11 mouse cellular contexts compared by ENCODE assay signal in the genomic region with DNA sequence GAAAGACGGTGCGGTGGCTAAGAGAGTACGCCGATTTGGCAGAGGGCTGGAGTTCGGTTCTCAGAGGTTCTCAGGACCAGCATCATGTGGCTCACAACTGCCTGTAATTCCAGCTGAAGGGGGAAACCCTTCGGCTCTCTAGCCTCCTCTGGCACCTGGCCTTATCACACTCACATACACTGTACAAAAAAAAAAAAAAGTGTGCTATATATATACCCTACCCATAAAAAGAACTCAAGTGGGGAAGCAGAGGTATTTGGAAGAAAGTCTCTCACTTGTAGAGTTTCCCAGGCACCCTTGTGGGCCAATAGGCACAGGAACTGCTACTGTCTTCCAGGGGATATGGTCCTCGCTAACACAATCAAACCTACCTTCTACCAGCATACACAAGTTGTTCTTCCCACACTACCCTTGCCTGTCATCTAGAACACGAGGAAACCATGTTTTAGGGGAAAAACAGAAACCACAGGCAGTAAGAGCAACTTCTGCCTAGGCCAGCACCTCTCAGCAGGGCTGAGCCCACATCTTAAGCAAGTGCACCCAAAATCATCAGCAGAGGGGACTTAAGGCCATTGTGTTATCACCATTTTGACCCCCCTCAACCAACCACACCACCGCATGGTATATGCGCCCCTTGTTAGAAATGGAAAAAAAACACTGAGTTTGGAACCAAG. TPM values are rescaled to one million over a fixed set of nuclear protein-coding genes. Genes with fewer than 3 reads are reported as not detected.
DNase-seq lines count a peak whose midpoint lies in the region; ATAC-seq and TF ChIP-seq lines count a peak whose summit lies in the region.
"Had no signal": no experiment of that assay in that cellular context is flagged by ENCODE, and none has a peak within 500 bp of the region (broad histone marks: within the 10 kb centered on the region; RNA-seq: fewer than 3 reads in every experiment).

No protein-coding gene starts in this region.

- H3K36me3 ChIP-seq in forebrain, embryonic 10.5 days (replicated peaks), result peaks cover 17% of the 10 kb centered on the region
- no peaks in the 10 kb centered on the region for H3K36me3 ChIP-seq in forebrain, postnatal 0 days (ENCODE audit: insufficient read depth)
- no peaks in the 10 kb centered on the region for H3K36me3 ChIP-seq in kidney, postnatal 0 days (ENCODE audit: insufficient read depth, low read length)
- H3K36me3 ChIP-seq in MEL (ENCODE audit: control insufficient read depth in 1 of 2, insufficient read depth in 2 of 2, low read length in 2 of 2), result peaks cover 0 to 61% of the 10 kb centered on the region in 2 experiments; a peak in 2 of 4 replicates
- H3K36me3 ChIP-seq in liver, embryonic 11.5 days (ENCODE audit: control insufficient read depth, insufficient read depth, low read length), result no peaks in the 10 kb centered on the region; the same call in 1 of the 2 replicates

- H3K4me1 ChIP-seq in forebrain, embryonic 10.5 days, result peaks cover 82% of the 10 kb centered on the region
- peaks cover 16% of the 10 kb centered on the region for H3K4me1 ChIP-seq in forebrain, postnatal 0 days (ENCODE audit: insufficient read depth)
- peaks cover 61% of the 10 kb centered on the region for H3K4me1 ChIP-seq in kidney, postnatal 0 days (replicated peaks; ENCODE audit: insufficient read depth, low read length)
- H3K4me1 ChIP-seq in MEL (ENCODE audit: control insufficient read depth in 1 of 2, insufficient read depth in 2 of 2, low read length in 2 of 2), result peaks cover 17 to 61% of the 10 kb centered on the region in 2 experiments
- H3K4me1 ChIP-seq in liver, embryonic 11.5 days (replicated peaks; ENCODE audit: control insufficient read depth, insufficient read depth, low read length), result peaks cover 84% of the 10 kb centered on the region

- no peaks in the 10 kb centered on the region for H3K9me3 ChIP-seq in forebrain, embryonic 10.5 days
- H3K9me3 ChIP-seq in forebrain, postnatal 0 days (ENCODE audit: low read length), result no peaks in the 10 kb centered on the region
- no peaks in the 10 kb centered on the region for H3K9me3 ChIP-seq in kidney, postnatal 0 days (replicated peaks; ENCODE audit: low read length)
- no peaks in the 10 kb centered on the region for H3K9me3 ChIP-seq in MEL (replicated peaks; ENCODE audit: insufficient read depth, low read length)
- H3K9me3 ChIP-seq in liver, embryonic 11.5 days (ENCODE audit: control insufficient read depth, low read length), result no peaks in the 10 kb centered on the region

- H3K9ac ChIP-seq in forebrain, postnatal 0 days, result no peak overlapping the region
- no peak overlapping the region for H3K9ac ChIP-seq in kidney, postnatal 0 days (ENCODE audit: low read depth, low read length)
- 0 out of 2 replicates have a peak overlapping the region, but pooled peaks have one; percentile 5 for H3K9ac ChIP-seq in MEL (ENCODE audit: control insufficient read depth, low read depth, low read length, poor library complexity, severe bottlenecking)
- no peak overlapping the region for H3K9ac ChIP-seq in liver, embryonic 11.5 days (ENCODE audit: low read depth, low read length)

- H3K79me2 ChIP-seq in MEL (ENCODE audit: control insufficient read depth, insufficient read depth, low read length, poor library complexity), result peaks cover 85% of the 10 kb centered on the region

- WGBS in forebrain, embryonic 10.5 days, result 74% methylated on average over 10 of the region's 10 CpGs
- 79% methylated on average over 10 of the region's 10 CpGs for WGBS in forebrain, postnatal 0 days
- 51% methylated on average over 10 of the region's 10 CpGs for WGBS in kidney, postnatal 0 days
- WGBS in liver, embryonic 11.5 days, result 50% methylated on average over 10 of the region's 10 CpGs

- no peak for DNase-seq in forebrain, embryonic 10.5 days (ENCODE audit: extremely low spot score, low spot score)
- no peak for DNase-seq in forebrain, postnatal 0 days
- DNase-seq in kidney, postnatal 0 days (ENCODE audit: low spot score), result no peak
- no peak for DNase-seq in kidney, adult 11 months
- no peak for DNase-seq in MEL (ENCODE audit: low read depth, low spot score)
- no peak for DNase-seq in liver, embryonic 11.5 days (ENCODE audit: low spot score)
- DNase-seq in T-cell, adult 2 months (ENCODE audit: low spot score), result no peak
- DNase-seq: cerebellum, postnatal 10 days; right cerebral cortex, postnatal 4 days had no signal

- no peak for ATAC-seq in forebrain, postnatal 0 days
- no peak for ATAC-seq in kidney, postnatal 0 days (replicated peaks; ENCODE audit: low FRiP score, low read depth)
- no peak for ATAC-seq in liver, embryonic 11.5 days (replicated peaks; ENCODE audit: low FRiP score)
- ATAC-seq in monocyte, adult 5-6 weeks (replicated peaks; ENCODE audit: insufficient number of reproducible peaks, low FRiP score, low TSS enrichment, poor library complexity, severe bottlenecking), result no peak

- no peak for TF ChIP-seq CTCF in forebrain, postnatal 0 days (IDR thresholded peaks at IDR 0.05; ENCODE audit: low read depth)
- no peak for TF ChIP-seq CTCF in kidney, postnatal 0 days (IDR thresholded peaks at IDR 0.05; ENCODE audit: low read depth)
- no peak for TF ChIP-seq CTCF in MEL (IDR thresholded peaks at IDR 0.05 in 2 of 3, conservative IDR thresholded peaks at IDR 0.05 in 1 of 3; ENCODE audit: control insufficient read depth in 1 of 3, insufficient read depth in 1 of 3, low read depth in 2 of 3, low read length in 3 of 3, poor library complexity in 1 of 3, severe bottlenecking in 1 of 3)

- TF ChIP-seq EP300 in MEL (IDR thresholded peaks at IDR 0.05; ENCODE audit: low read depth in 1 of 2, low read length in 2 of 2), result no peak

- H3K27me3 ChIP-seq in forebrain, embryonic 10.5 days (ENCODE audit: poor library complexity, severe bottlenecking), result no peaks in the 10 kb centered on the region
- no peaks in the 10 kb centered on the region for H3K27me3 ChIP-seq in forebrain, postnatal 0 days (ENCODE audit: insufficient read depth, low read length)
- H3K27me3 ChIP-seq in kidney, postnatal 0 days (ENCODE audit: insufficient read depth, low read length), result no peaks in the 10 kb centered on the region
- H3K27me3 ChIP-seq in MEL (ENCODE audit: control insufficient read depth in 1 of 2, insufficient read depth in 2 of 2, low read length in 2 of 2), result no peaks in the 10 kb centered on the region
- H3K27me3 ChIP-seq in liver, embryonic 11.5 days (replicated peaks; ENCODE audit: control insufficient read depth, insufficient read depth, low read length), result no peaks in the 10 kb centered on the region

- peak overlapping the region; percentile 90; the same call in 1 of the 2 replicates for H3K27ac ChIP-seq in forebrain, embryonic 10.5 days
- H3K27ac ChIP-seq in forebrain, postnatal 0 days (ENCODE audit: low read depth, low read length), result no peak overlapping the region
- peak overlapping the region; percentile 79 for H3K27ac ChIP-seq in kidney, postnatal 0 days
- H3K27ac ChIP-seq in MEL (ENCODE audit: control insufficient read depth, low read depth, low read length), result no peak overlapping the region
- peak overlapping the region; percentile 81 for H3K27ac ChIP-seq in liver, embryonic 11.5 days (ENCODE audit: low read depth, low read length)

- H3K4me2 ChIP-seq in forebrain, postnatal 0 days (ENCODE audit: low read depth), result no peak overlapping the region
- H3K4me2 ChIP-seq in kidney, postnatal 0 days (ENCODE audit: low read length), result peak overlapping the region; percentile 96
- H3K4me2 ChIP-seq in liver, embryonic 11.5 days, result peak overlapping the region; percentile 99
- H3K4me2 ChIP-seq: midbrain, embryonic 11.5 days had no signal

- TF ChIP-seq POLR2A in MEL (IDR thresholded peaks at IDR 0.05; ENCODE audit: control insufficient read depth in 1 of 2, insufficient read depth in 1 of 2, low read depth in 1 of 2, low read length in 2 of 2, poor library complexity in 1 of 2), result no peak

- TF ChIP-seq RAD21 in MEL (IDR thresholded peaks at IDR 0.05; ENCODE audit: low read depth, low read length), result no peak

- H3K4me3 ChIP-seq in forebrain, embryonic 10.5 days, result peak overlapping the region; percentile 90; the same call in 1 of the 2 replicates
- H3K4me3 ChIP-seq in forebrain, postnatal 0 days (ENCODE audit: low read depth, low read length), result no peak overlapping the region
- no peak overlapping the region for H3K4me3 ChIP-seq in kidney, postnatal 0 days (replicated peaks; ENCODE audit: low read depth, low read length)
- no peak overlapping the region for H3K4me3 ChIP-seq in MEL (ENCODE audit: control insufficient read depth in 1 of 2, insufficient read depth in 1 of 2, low read depth in 2 of 2, low read length in 2 of 2)
- H3K4me3 ChIP-seq in liver, embryonic 11.5 days (ENCODE audit: low read depth, low read length), result peak overlapping the region; percentile 7; the same call in 1 of the 2 replicates

TF ChIP-seq in MEL, 35 proteins besides CTCF, POLR2A, EP300 and RAD21:
- TF ChIP-seq ZNF384 (IDR thresholded peaks at IDR 0.05; ENCODE audit: low read depth, low read length), result peak; percentile 68
- no peak; the same call in 1 of the 2 replicates for TF ChIP-seq MXI1 (IDR thresholded peaks at IDR 0.05; ENCODE audit: low read depth, low read length)
- TF ChIP-seq ELF1 (IDR thresholded peaks at IDR 0.05; ENCODE audit: low read depth, low read length), result no peak

RNA-seq across cellular contexts. Expression of a gene that starts 4.4 kb away (rescaled TPM):
- 35.6 and 36.8 TPM in 2 replicates for polyA plus RNA-seq in forebrain, embryonic 10.5 days (2016; fragmentation: Nextera tagmentation; extraction: Ambion mirVana)
- 26.4 and 35.2 TPM in 2 replicates for total RNA-seq in forebrain, postnatal 0 days (2014; rRNA removed)
- polyA plus RNA-seq in forebrain, postnatal 0 days (2015; fragmentation: Nextera tagmentation; extraction: Ambion mirVana), result 5.8 and 7.2 TPM in 2 replicates
- polyA plus RNA-seq in kidney, postnatal 0 days (2015; fragmentation: Nextera tagmentation; extraction: Ambion mirVana), result 52.9 and 57.2 TPM in 2 replicates
- total RNA-seq in MEL (2012; rRNA removed), result 59.3 and 65.1 TPM in 2 replicates
- 100 to 1,000 TPM; 158 to 176 TPM for polyA plus RNA-seq in MEL (2012; ENCODE audit: insufficient read depth in 1 of 2, insufficient read length in 2 of 2, low read depth in 1 of 2, low replicate concordance in 2 of 2, missing spikeins in 1 of 2)
- 49.8 and 53.0 TPM in 2 replicates for polyA plus RNA-seq in liver, embryonic 11.5 days (2014; fragmentation: Nextera tagmentation; extraction: Ambion mirVana)
- total RNA-seq in monocyte, adult 5-6 weeks (2017), result 908 to 1,221 TPM (median 925 TPM) in 3 replicates

Comparison
In these comparisons a context has a peak if more than half of its experiments do, and no peak if none do; other contexts are left out.
1. H3K27ac ChIP-seq: peak in forebrain, embryonic 10.5 days (single experiment), kidney, postnatal 0 days (single experiment) and liver, embryonic 11.5 days (single experiment); none in forebrain, postnatal 0 days (single experiment) and MEL (single experiment).
2. H3K4me3 ChIP-seq: peak in forebrain, embryonic 10.5 days (single experiment) and liver, embryonic 11.5 days (single experiment); none in forebrain, postnatal 0 days (single experiment), kidney, postnatal 0 days (single experiment) and MEL (0 of 2).